Mouse (Mus musculus): ENCODE measurements around the gene Cadps. TPM values are rescaled to one million over a fixed set of nuclear protein-coding genes. Genes with fewer than 3 reads are reported as not detected.

Cadps gene
- polyA plus RNA-seq, 1 experiment from 2014 or later: 5.0 TPM

DNA sequence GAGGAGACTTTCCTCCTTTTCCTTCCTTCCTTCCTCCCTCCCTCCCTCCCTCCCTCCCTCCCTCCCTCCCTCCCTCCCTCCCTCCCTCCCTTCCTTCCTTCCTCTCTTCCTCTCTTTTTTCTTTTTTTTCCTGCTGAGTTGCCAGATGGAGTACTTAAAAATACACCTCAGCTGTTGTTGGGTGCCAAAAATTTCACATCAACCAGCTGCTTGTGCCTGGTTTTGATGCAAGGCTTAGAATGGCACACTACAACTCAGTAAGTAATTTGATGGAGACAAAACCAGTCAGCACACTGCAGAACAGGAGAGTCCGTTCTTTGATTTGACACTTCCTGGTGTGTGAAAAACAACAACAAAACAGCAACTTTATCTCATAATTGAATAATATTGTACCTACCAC, 42.9 kb downstream of the Cadps start:
- ATAC-seq (replicated peaks; ENCODE audit: low FRiP score, low TSS enrichment, low read depth): no peak
- Histone ChIP-seq H3K4me1 (replicated peaks; ENCODE audit: control insufficient read depth, insufficient read depth, low read length) (no peaks in the 10 kb centered on the region), H3K9me3 (ENCODE audit: control insufficient read depth, low read length) (no peaks in the 10 kb centered on the region), H3K27ac (ENCODE audit: low read depth) (no peak overlapping the region), H3K4me3 (ENCODE audit: low read depth, low read length) (no peak overlapping the region), H3K4me2 (ENCODE audit: low read length) (no peak overlapping the region), H3K27me3 (replicated peaks; ENCODE audit: control insufficient read depth, insufficient read depth, low read length) (no peaks in the 10 kb centered on the region), H3K36me3 (ENCODE audit: control insufficient read depth, insufficient read depth, low read length) (no peaks in the 10 kb centered on the region), H3K9ac (ENCODE audit: low read length) (no peak overlapping the region)
- no peak for DNase-seq (ENCODE audit: low spot score)
- WGBS: 90% methylated on average over 1 of the region's 1 CpGs

DNA sequence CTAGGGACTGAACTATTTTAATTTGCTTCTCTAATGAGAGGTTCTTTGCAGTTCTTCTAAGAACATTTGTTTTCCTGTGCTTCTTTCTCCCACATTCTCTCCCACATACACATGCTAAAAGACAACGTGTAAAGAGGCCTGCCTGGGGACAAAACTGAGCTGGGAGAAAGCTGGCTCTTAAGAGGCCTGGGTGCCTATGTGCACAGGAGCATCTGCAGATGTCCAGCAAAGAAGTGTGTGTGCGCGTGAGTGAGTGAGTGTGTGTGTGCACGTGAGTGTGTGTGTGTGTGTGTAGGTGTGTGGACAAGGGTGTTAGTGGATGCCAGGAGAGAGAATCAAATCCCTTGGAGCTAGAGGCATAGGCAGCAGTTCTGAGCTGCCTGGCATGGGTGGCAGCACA, 44.9 kb downstream of the Cadps start:
- no peak overlapping the region for H3K4me2 ChIP-seq (ENCODE audit: low read length)
- no peak for DNase-seq (ENCODE audit: low spot score)
- WGBS: 77% methylated on average over 4 of the region's 4 CpGs
- no peaks in the 10 kb centered on the region for H3K27me3 ChIP-seq (replicated peaks; ENCODE audit: control insufficient read depth, insufficient read depth, low read length)
- H3K9ac ChIP-seq (ENCODE audit: low read length): no peak overlapping the region
- no peaks in the 10 kb centered on the region for H3K4me1 ChIP-seq (replicated peaks; ENCODE audit: control insufficient read depth, insufficient read depth, low read length)
- no peak overlapping the region for H3K4me3 ChIP-seq (ENCODE audit: low read depth, low read length)
- no peaks in the 10 kb centered on the region for H3K9me3 ChIP-seq (ENCODE audit: control insufficient read depth, low read length)
- no peak for ATAC-seq (replicated peaks; ENCODE audit: low FRiP score, low TSS enrichment, low read depth)
- H3K27ac ChIP-seq (ENCODE audit: low read depth): no peak overlapping the region
- no peaks in the 10 kb centered on the region for H3K36me3 ChIP-seq (ENCODE audit: control insufficient read depth, insufficient read depth, low read length)

DNA sequence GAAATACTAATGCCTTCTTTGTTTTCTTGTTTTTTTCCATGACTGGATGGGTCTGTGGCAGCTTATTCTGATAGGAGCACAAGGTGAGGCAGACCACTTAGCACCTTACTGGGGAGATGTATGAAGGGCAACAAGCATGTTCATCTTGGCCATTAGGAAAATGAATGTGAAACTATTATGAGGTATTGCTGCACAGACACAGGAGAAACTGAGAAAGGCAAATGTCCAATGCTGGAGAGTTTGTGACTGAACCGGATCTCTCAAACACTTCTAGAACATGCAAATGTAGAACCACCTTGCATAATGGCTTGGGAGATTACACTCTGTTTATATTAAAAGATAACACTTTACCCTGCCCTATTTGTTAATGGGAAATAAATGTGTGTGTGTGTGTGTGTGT, 54.0 kb downstream of the Cadps start:
- no peak for ATAC-seq (replicated peaks; ENCODE audit: low FRiP score, low TSS enrichment, low read depth)
- 56% methylated on average over 1 of the region's 1 CpGs for WGBS

DNA sequence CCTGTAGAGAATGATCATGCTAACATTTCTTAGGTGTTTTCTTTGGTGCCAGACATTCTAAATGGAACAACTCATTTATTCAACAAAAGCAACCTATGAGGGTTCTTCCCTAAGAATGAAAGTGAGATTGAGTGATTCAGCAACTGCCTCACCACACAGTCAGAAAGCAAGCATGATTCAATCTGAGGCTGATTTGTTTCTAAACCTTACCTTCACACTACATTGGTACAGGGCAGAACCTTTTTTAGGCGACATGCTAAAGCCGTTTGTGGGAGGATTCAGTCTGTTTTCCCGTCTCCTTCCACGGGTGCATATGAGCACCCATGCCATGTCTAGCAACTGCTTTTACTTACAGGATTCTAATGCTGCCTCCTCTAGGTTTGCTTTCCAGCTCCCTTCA, 69.6 kb downstream of the Cadps start:
- ATAC-seq (replicated peaks; ENCODE audit: low FRiP score, low TSS enrichment, low read depth) (no peak), DNase-seq (ENCODE audit: low spot score) (no peak)
- no peak overlapping the region for H3K4me2 ChIP-seq (ENCODE audit: low read length)
- H3K9ac ChIP-seq (ENCODE audit: low read length): no peak overlapping the region
- no peak overlapping the region for H3K27ac ChIP-seq (ENCODE audit: low read depth)
- 87% methylated on average over 4 of the region's 4 CpGs for WGBS
- no peaks in the 10 kb centered on the region for H3K36me3 ChIP-seq (ENCODE audit: control insufficient read depth, insufficient read depth, low read length)
- no peaks in the 10 kb centered on the region for H3K9me3 ChIP-seq (ENCODE audit: control insufficient read depth, low read length)
- H3K4me3 ChIP-seq (ENCODE audit: low read depth, low read length): no peak overlapping the region
- H3K4me1 ChIP-seq (replicated peaks; ENCODE audit: control insufficient read depth, insufficient read depth, low read length): no peaks in the 10 kb centered on the region
- no peaks in the 10 kb centered on the region for H3K27me3 ChIP-seq (replicated peaks; ENCODE audit: control insufficient read depth, insufficient read depth, low read length)

More for the DNA sequence above, 54.0 kb downstream of the Cadps start:
- no peaks in the 10 kb centered on the region for H3K9me3 ChIP-seq (ENCODE audit: control insufficient read depth, low read length)
- H3K27ac ChIP-seq (ENCODE audit: low read depth): no peak overlapping the region
- H3K4me2 ChIP-seq (ENCODE audit: low read length): no peak overlapping the region
- no peak overlapping the region for H3K9ac ChIP-seq (ENCODE audit: low read length)
- no peak for DNase-seq (ENCODE audit: low spot score)
- no peaks in the 10 kb centered on the region for H3K36me3 ChIP-seq (ENCODE audit: control insufficient read depth, insufficient read depth, low read length)
- no peaks in the 10 kb centered on the region for H3K4me1 ChIP-seq (replicated peaks; ENCODE audit: control insufficient read depth, insufficient read depth, low read length)
- no peak overlapping the region for H3K4me3 ChIP-seq (ENCODE audit: low read depth, low read length)
- H3K27me3 ChIP-seq (replicated peaks; ENCODE audit: control insufficient read depth, insufficient read depth, low read length): no peaks in the 10 kb centered on the region

DNA sequence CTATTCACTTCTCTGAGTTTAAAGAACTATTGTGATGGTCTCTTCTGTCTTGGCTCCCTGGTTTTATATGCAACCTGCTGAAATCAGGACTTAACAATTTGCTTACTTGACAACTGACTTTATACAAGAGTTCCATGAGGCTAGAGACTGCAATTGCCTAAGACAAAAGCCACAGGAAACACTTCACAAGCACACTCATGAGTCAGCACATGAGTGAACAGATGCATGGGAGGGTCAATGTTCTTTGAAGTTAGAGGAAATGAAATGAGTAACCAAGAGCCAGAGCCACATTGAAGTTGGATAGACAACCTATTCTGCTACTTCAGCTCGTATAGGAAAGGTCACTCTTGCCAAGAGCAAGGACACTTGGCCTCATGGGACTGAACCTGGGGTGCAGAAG, 71.1 kb downstream of the Cadps start:
- no peaks in the 10 kb centered on the region for H3K9me3 ChIP-seq (ENCODE audit: control insufficient read depth, low read length)
- H3K4me1 ChIP-seq (replicated peaks; ENCODE audit: control insufficient read depth, insufficient read depth, low read length): no peaks in the 10 kb centered on the region
- no peak for ATAC-seq (replicated peaks; ENCODE audit: low FRiP score, low TSS enrichment, low read depth)
- no peak overlapping the region for H3K27ac ChIP-seq (ENCODE audit: low read depth)
- no peak for DNase-seq (ENCODE audit: low spot score)
- 73% methylated on average over 1 of the region's 1 CpGs for WGBS
- H3K36me3 ChIP-seq (ENCODE audit: control insufficient read depth, insufficient read depth, low read length): no peaks in the 10 kb centered on the region
- no peak overlapping the region for H3K4me3 ChIP-seq (ENCODE audit: low read depth, low read length)
- no peaks in the 10 kb centered on the region for H3K27me3 ChIP-seq (replicated peaks; ENCODE audit: control insufficient read depth, insufficient read depth, low read length)
- no peak overlapping the region for H3K4me2 ChIP-seq (ENCODE audit: low read length)
- H3K9ac ChIP-seq (ENCODE audit: low read length): no peak overlapping the region

DNA sequence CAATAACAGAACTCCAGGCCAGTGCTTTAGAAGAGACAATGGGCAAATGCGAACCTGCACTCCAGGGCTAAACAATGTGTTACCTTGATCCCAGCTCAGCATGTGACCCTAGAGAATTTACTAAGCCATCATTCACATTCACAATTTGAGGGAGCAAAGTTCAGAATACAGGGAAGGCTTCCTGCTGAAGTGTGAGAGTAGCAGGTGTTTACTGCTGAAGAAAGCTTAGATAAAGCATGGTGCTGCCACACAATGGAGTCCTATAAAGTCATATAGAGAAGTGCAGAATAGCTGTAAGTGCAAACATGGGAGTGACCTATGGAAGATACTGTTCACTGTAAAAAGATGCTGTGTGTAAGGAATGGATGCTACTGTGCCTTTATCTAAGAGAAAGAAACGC, 91.9 kb downstream of the Cadps start:
- Histone ChIP-seq H3K4me1 (replicated peaks; ENCODE audit: control insufficient read depth, insufficient read depth, low read length) (no peaks in the 10 kb centered on the region), H3K27ac (ENCODE audit: low read depth) (no peak overlapping the region), H3K9ac (ENCODE audit: low read length) (no peak overlapping the region), H3K4me3 (ENCODE audit: low read depth, low read length) (no peak overlapping the region), H3K4me2 (ENCODE audit: low read length) (no peak overlapping the region), H3K9me3 (ENCODE audit: control insufficient read depth, low read length) (no peaks in the 10 kb centered on the region), H3K27me3 (replicated peaks; ENCODE audit: control insufficient read depth, insufficient read depth, low read length) (no peaks in the 10 kb centered on the region), H3K36me3 (ENCODE audit: control insufficient read depth, insufficient read depth, low read length) (no peaks in the 10 kb centered on the region)
- DNase-seq (ENCODE audit: low spot score): no peak
- WGBS: 84% methylated on average over 2 of the region's 2 CpGs
- no peak; the same call in 1 of the 2 replicates for ATAC-seq (replicated peaks; ENCODE audit: low FRiP score, low TSS enrichment, low read depth)

DNA sequence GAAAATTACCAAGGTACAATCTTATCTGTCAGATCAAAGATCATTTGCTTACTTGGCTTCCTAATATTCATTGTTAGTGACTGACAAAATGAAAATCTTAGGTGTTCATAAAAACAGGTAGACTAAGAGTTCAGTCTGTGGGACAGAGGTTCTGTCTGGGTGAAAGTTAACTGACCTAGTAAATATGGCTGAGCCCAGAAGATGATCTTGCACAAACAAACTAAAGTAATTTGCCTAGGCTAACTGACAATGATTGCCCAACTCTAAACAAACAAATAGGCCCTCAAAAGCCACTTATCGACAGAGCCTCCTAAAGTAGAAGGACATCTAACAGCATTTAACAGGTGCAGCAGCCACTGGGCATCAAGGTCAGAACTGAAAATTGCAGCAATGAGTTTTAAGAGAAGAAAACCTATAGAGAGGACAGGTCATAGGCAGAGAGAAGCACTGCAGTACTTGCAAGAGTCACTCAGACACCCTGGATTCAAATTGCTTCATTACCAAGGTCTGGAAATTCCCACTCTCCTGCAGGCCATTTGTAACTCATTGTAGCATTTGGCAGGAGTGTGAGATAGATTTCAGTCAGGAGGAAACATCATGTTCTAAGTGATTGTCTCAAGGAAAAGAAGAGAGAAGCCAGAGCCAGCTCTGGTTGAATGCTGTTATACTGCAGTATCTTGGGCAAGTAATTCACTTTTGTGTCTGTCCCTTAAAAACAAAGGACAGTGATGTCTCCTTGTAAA, 100.3 kb downstream of the Cadps start:
- no peaks in the 10 kb centered on the region for H3K36me3 ChIP-seq (ENCODE audit: control insufficient read depth, insufficient read depth, low read length)
- DNase-seq (ENCODE audit: low spot score) (no peak), ATAC-seq (replicated peaks; ENCODE audit: low FRiP score, low TSS enrichment, low read depth) (no peak)
- 81% methylated on average over 1 of the region's 1 CpGs for WGBS
- no peak overlapping the region for H3K4me2 ChIP-seq (ENCODE audit: low read length)
- no peak overlapping the region for H3K27ac ChIP-seq (ENCODE audit: low read depth)
- H3K4me3 ChIP-seq (ENCODE audit: low read depth, low read length): no peak overlapping the region
- H3K9ac ChIP-seq (ENCODE audit: low read length): no peak overlapping the region
- H3K27me3 ChIP-seq (replicated peaks; ENCODE audit: control insufficient read depth, insufficient read depth, low read length): no peaks in the 10 kb centered on the region
- no peaks in the 10 kb centered on the region for H3K9me3 ChIP-seq (ENCODE audit: control insufficient read depth, low read length)
- H3K4me1 ChIP-seq (replicated peaks; ENCODE audit: control insufficient read depth, insufficient read depth, low read length): no peaks in the 10 kb centered on the region

DNA sequence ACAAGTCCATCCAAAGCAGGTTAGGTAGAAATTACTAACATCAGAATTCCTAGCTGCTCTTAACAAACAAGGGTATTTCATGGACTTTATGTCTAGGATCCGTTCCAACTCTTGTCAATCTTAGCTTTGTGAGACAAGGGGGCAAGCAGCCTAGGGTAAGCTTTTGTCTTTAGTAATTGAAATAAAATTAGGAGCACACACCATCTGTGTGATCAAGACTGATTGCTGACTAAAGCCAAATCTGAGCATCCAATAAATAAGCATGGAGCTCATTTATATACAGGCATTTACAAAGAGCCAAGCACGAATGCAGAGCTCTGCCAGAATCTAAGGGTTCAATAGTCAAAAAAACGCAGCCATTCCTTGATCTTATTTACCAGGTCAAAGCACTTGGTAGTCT, 104.1 kb downstream of the Cadps start:
- WGBS: 79% methylated on average over 3 of the region's 3 CpGs
- Histone ChIP-seq H3K4me1 (replicated peaks; ENCODE audit: control insufficient read depth, insufficient read depth, low read length) (no peaks in the 10 kb centered on the region), H3K36me3 (ENCODE audit: control insufficient read depth, insufficient read depth, low read length) (no peaks in the 10 kb centered on the region), H3K27ac (ENCODE audit: low read depth) (no peak overlapping the region), H3K9ac (ENCODE audit: low read length) (no peak overlapping the region), H3K9me3 (ENCODE audit: control insufficient read depth, low read length) (no peaks in the 10 kb centered on the region), H3K27me3 (replicated peaks; ENCODE audit: control insufficient read depth, insufficient read depth, low read length) (no peaks in the 10 kb centered on the region), H3K4me2 (ENCODE audit: low read length) (no peak overlapping the region), H3K4me3 (ENCODE audit: low read depth, low read length) (no peak overlapping the region)
- ATAC-seq (replicated peaks; ENCODE audit: low FRiP score, low TSS enrichment, low read depth): no peak
- DNase-seq (ENCODE audit: low spot score): no peak

DNA sequence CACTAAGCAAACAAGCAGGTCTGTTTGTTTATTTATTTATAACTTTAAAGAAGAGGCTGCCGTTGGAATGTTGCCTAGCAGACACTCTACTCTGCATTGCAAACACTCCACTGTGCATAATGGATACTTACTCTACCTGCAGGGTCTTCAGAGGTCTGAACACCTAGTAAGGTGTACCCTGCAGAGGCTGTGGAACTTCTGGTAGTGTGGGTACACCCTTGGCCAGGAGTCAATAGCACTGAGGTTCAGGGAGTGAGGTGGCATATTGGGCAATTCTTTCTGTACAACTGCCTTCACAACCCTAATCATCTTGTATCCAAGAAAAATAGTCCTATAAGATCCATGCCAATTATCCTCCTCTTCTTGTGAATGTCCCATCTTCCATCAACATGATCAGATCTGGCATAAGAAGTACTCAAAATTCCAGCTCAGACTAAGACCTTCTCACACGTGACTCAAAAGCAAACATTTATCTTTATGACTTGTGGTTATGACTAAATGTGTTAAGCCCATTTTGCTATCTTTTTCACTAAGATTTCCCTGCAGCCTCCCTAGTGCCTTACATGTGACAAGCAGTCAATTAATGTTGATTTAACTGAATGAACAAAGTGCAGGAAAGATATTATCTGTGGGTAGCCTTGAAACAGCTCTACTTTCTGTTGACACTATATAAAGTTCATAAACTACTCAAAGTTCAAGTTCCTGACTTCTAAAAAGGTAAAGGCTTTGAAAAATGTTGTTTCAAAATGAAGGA, 106.8 kb downstream of the Cadps start:
- H3K36me3 ChIP-seq (ENCODE audit: control insufficient read depth, insufficient read depth, low read length): no peaks in the 10 kb centered on the region
- ATAC-seq (replicated peaks; ENCODE audit: low FRiP score, low TSS enrichment, low read depth): peak; percentile 75
- H3K27me3 ChIP-seq (replicated peaks; ENCODE audit: control insufficient read depth, insufficient read depth, low read length): no peaks in the 10 kb centered on the region
- no peaks in the 10 kb centered on the region for H3K4me1 ChIP-seq (replicated peaks; ENCODE audit: control insufficient read depth, insufficient read depth, low read length)
- no peak overlapping the region for H3K4me3 ChIP-seq (ENCODE audit: low read depth, low read length)
- 52% methylated on average over 2 of the region's 2 CpGs for WGBS
- DNase-seq (ENCODE audit: low spot score): no peak
- H3K9ac ChIP-seq (ENCODE audit: low read length): no peak overlapping the region
- no peak overlapping the region for H3K4me2 ChIP-seq (ENCODE audit: low read length)
- no peak overlapping the region for H3K27ac ChIP-seq (ENCODE audit: low read depth)
- no peaks in the 10 kb centered on the region for H3K9me3 ChIP-seq (ENCODE audit: control insufficient read depth, low read length)

Measured in intestine, embryonic 14.5 days (tissue).